Mouse (Mus musculus) skeletal muscle tissue, adult 2 months (tissue): Measurements from ENCODE around the gene Pacrg.

ENCODE experiments used
- DNase-seq: peaks from one replicate; pipeline ENCODE4 v3.0.0-alpha.2; 2012; ENCODE audit warnings: low read depth, low spot score

Gene Pacrg

GRCm38 (mm10) chr17:10497781-10498420 is 342.2 kb downstream of the Pacrg start:
- DNase-seq = no peak

DNA sequence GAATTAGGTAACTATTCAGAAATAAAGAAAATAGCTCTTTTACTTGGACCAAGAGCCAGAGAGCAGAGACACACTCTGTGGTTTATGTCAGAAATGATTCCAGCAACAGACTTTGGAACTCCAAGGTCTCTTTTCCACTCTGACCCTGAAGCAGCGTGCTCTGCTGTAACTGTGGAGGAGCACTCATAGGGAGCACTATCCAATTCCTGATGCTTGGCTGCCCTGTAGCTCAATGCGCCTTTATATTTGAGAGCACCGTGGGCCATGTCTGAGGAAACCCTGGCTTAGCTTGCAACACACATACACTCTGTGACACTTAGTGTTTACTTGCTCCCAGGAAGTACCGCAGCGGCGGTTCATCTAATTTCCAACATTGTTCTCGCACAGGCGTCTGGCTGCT is 344.0 kb downstream of the Pacrg start:
- no peak for DNase-seq

GRCm38 (mm10) chr17:10495588-10495987 is 344.5 kb downstream of the Pacrg start:
- no peak for DNase-seq

DNA sequence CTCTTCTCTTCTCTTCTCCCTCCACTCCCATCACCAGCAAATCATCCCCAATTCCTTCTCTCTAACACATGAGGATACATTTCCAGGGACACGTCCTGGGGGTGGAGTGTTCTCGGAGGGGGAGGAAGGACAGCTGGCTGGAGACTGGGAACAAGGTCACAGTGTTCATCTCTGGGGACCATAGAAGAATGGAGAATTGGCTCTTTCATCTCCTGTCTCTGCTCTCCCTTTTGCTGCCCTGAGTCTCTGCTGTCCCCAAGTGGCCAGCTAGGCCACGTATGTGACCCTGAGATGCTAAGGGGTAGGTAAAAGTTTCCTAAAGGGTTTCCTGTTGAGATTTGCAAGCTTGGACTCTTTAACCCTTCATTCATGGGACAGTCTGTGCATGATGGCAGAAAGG is 347.0 kb downstream of the Pacrg start:
- DNase-seq = peak; percentile 76

GRCm38 (mm10) chr17:10490374-10491169 is 349.5 kb downstream of the Pacrg start:
- DNase-seq = no peak

DNA sequence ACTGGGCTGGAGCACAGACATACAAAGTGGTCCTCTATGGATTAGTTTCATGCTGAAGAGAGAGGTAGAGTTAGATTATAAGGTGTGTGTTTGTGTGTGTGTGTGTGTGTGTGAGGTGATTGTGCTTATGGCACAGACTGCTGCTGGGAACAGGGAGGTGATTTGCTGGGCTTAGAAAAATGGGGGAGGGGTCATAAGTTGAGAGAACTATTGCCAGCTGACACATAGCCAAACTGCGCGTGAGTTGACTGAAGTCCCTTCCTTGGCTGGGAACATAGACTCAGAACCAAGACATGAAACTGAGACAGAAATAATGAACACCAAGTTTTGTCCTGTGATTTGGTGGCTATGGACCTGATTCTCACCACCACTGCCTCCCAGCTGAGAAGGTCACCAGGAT is 351.2 kb downstream of the Pacrg start:
- no peak for DNase-seq

GRCm38 (mm10) chr17:10483945-10484546 is 356.1 kb downstream of the Pacrg start:
- no peak for DNase-seq

- DNase-seq = no peak
These were observed 359.0 kb downstream of the Pacrg start for GRCm38 (mm10) chr17:10481081-10481480.

DNA sequence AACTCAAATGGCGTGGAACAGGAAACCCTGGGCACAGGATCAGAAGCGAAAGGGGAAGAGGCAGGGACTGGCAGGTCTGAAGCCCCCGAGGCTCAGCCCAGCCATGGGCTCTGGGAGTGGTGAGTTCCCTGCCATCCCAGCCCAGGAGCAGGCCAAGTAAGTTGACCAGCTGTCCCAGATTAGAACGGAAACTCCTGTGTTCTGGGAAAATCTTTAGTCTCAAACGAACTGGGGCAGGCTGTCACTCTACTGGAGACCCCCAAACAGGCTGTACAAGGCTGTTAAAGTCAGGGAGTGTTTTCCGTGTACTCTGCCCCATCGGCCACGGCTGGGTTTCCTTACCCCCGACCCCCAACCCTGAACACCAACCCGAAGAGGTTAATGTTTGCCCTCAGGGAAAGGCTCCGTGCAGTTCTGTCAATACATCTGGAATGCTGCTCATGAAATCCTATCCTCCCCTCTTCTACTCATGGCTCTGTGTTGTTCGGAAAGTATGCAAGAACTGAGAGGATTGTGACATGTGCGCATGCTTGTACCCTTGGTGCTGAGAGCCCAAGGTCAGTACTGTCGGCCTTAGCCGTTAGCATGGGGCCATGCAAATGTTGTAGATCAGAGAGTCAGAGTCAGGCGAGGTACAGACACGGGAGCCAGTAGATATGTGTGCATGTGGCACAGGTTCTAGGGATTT is 360.9 kb downstream of the Pacrg start:
- no peak for DNase-seq

- no peak for DNase-seq
These were observed 361.7 kb downstream of the Pacrg start for GRCm38 (mm10) chr17:10478377-10478776.

DNA sequence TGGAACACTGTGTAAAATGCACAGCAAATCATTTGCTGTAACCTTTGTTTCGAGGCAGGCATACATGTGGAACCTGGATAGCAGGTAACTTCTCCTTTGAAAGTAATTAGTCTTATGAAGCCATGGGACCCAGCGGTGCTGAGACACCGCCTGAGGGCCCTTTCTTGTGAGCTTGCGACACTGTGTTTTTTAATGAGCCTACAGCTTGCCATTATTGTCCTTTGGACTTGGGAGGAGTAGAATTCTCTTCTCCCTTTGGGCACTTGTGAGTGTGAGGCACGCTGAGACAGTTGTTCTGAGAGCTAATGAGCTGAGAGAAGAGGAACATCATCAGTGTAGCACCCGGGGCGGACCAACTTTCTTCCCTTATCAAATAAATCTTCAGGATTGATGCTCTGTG is 363.3 kb downstream of the Pacrg start:
- DNase-seq = no peak

GRCm38 (mm10) chr17:10474972-10475371 is 365.1 kb downstream of the Pacrg start:
- DNase-seq = no peak

GRCm38 (mm10) chr17:10473826-10474384 is 366.2 kb downstream of the Pacrg start:
- no peak for DNase-seq

DNA sequence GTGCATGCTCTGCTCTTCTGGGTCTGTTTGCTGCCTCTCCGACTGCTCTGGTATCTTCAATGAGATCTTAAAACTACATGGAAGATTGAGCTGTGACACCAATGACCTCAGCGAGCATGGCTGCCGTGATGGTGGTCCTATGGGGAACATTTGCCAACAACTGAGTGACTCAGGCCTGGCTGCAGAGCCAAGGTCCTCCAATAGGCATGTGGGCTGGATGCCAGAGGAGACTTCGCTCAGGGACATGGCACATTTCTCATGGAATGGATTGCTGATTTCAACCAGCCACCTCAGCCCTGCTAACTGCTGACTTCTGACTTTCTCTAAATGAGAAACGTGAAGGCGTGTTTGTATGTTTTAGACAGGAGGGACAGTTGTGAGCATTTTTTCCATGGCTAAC is 366.9 kb downstream of the Pacrg start:
- DNase-seq = no peak

- DNase-seq = no peak
These were observed 370.1 kb downstream of the Pacrg start for GRCm38 (mm10) chr17:10469874-10470568.

DNA sequence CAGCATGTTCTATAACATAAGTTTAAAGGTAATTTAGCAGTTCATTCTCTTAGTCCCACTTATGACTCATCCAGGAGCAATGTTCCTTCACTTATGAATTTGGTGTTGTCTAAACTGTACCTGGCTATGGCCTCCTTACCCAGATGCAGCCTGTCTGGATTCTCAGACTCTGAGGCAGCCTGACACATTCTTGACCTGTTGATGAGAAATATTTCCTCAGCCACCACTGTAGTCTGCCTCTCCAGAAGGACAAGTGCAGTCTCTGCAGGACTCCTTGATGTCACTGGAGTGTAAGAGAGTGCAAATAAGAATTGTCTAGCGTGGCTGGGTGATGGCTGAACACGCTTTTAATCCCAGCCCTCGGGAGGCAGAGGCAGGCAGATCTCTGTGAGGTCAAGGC is 373.0 kb downstream of the Pacrg start:
- no peak for DNase-seq

DNA sequence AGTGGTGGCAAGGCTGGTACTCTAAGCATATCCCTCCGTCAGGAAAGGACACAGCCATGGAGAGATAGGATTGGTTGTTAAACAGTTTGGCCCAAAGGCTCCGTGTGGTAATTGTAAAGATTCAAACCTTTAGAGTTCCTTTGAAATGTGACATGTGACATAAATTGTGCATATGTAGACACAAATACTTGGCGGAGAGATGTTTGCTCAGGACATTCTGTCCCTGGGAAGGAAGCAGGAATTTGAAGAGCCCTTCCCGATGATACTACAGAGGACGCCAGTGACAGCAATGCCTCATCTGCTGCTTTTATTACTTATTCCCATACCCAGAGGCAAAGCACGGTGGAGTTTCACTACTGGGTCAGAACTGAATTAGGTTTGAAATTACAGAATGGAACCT is 374.6 kb downstream of the Pacrg start:
- no peak for DNase-seq

- no peak for DNase-seq
These were observed 375.4 kb downstream of the Pacrg start for GRCm38 (mm10) chr17:10464700-10465099.

DNA sequence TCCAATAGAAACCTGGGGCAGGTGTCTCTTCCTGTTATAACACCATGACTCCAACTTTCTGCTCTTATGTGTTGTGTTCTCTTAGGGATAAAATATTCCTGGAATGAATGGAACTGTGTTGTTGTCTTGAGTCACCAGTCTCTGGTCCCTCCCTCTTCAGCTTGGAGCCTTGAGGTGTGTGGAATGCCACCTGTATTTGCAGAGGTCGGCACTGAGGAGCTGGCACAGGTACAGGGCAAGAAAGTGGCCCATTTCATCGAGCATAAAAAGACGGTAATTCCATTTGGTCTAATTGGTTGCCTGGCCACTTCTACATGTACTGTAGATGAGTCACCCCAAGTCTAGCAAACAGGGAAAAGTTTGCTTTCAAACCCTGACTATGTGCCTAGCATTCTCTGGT is 376.5 kb downstream of the Pacrg start:
- DNase-seq = no peak

- no peak for DNase-seq
These were observed 379.2 kb downstream of the Pacrg start for GRCm38 (mm10) chr17:10460916-10461315.

DNA sequence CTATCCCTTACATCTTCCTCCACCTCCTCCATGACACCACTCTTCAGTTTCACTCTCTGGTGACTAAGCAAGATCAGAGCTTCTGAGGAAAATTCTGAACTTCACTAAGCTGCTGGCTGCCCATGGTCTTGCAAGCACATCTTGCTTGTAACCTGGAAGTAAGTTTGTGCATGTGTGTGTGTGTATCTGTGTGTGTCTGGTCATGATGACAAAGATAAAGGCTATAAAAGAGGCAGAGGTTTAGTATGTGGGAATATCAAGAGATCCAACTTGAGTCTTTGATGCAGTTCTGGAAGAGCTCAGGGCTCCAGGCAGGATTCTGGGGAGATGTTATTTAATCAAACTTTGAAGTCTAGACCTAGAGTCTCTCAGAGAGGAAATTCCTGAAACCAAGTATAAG is 381.4 kb downstream of the Pacrg start:
- no peak for DNase-seq
